Mouse (Mus musculus) midbrain, postnatal 0 days (tissue): Measurements from ENCODE around the gene Safb. TPM values are rescaled to one million over a fixed set of nuclear protein-coding genes. Genes with fewer than 3 reads are reported as not detected.

ENCODE experiments used
- ATAC-seq: fragments of 200-750 bp; cut with Nextera tagmentation; 2 replicates; pipeline ENCODE4 v1.8.0; 2017; ENCODE audit warnings: moderate number of reproducible peaks, mild to moderate bottlenecking, moderate TSS enrichment, moderate library complexity; ENCODE audit not compliant: low FRiP score
- DNase-seq: peaks from one replicate; pipeline ENCODE4 v3.0.0-alpha.2; 2015; ENCODE audit warnings: low spot score
- H3K27ac ChIP-seq: fragments of 300-500 bp; sonication (generic); 2 replicates; pipeline ENCODE4 v1.5.1; 2014; ENCODE audit warnings: low read depth, mild to moderate bottlenecking, low read length, mixed read lengths
- H3K27me3 ChIP-seq: fragments of 300-500 bp; sonication (generic); 2 replicates; pipeline ENCODE4 v1.6.1; 2014; ENCODE audit warnings: low read length, control low read depth, mixed read lengths; ENCODE audit not compliant: insufficient read depth
- H3K36me3 ChIP-seq: fragments of 300-500 bp; sonication (generic); 2 replicates; pipeline ENCODE4 v1.6.1; 2014; ENCODE audit warnings: low read length, control low read depth, mixed read lengths; ENCODE audit not compliant: insufficient read depth
- H3K4me1 ChIP-seq: fragments of 300-500 bp; sonication (generic); 2 replicates; pipeline ENCODE4 v1.6.1; 2014; ENCODE audit warnings: mild to moderate bottlenecking, control low read depth, antibody characterized with exemption, low read length, mixed read lengths; ENCODE audit not compliant: insufficient read depth
- H3K4me2 ChIP-seq: fragments of 300-500 bp; sonication (generic); 2 replicates; pipeline ENCODE4 v1.6.1; 2014; ENCODE audit warnings: low read depth, mild to moderate bottlenecking, low read length, mixed read lengths; ENCODE audit not compliant: poor library complexity, severe bottlenecking
- H3K4me3 ChIP-seq: fragments of 300-500 bp; sonication (generic); 2 replicates; pipeline ENCODE4 v1.5.1; 2014; ENCODE audit warnings: low read depth, mild to moderate bottlenecking, low read length, moderate library complexity
- H3K9ac ChIP-seq: fragments of 300-500 bp; sonication (generic); replicated peaks from 2 replicates; pipeline ENCODE4 v1.6.1; 2014; ENCODE audit warnings: mild to moderate bottlenecking, low read length, moderate library complexity, mixed read lengths; ENCODE audit not compliant: poor library complexity, severe bottlenecking
- H3K9me3 ChIP-seq: fragments of 300-500 bp; sonication (generic); 2 replicates; pipeline ENCODE4 v1.6.1; 2016; ENCODE audit warnings: low read length, control low read depth
- CTCF ChIP-seq: IDR thresholded peaks from 2 replicates; pipeline ENCODE4 v1.5.1; 2016; ENCODE audit warnings: antibody characterized with exemption, mild to moderate bottlenecking
- whole genome bisulfite sequencing: fragments of 180-500 bp; shearing (Covaris S2); extraction: QIAGEN DNeasy Blood & Tissue Kit; methylation state at CpG from one replicate; pipeline ENCODE4 v1.1.7; 2014; 5-methylcytosine and 5-hydroxymethylcytosine counted together
- polyA plus RNA-seq: library from polyadenylated mRNA; unstranded; fragments of >200 nt; fragmentation: Nextera tagmentation; extraction: Ambion mirVana; gene quantifications from 2 replicates; pipeline ENCODE4 v1.2.1, GENCODE M21; 2015
- total RNA-seq: library from RNA; depleted of rRNA; stranded (reverse); fragments of >200 nt; gene quantifications from 2 replicates; pipeline ENCODE4 v1.2.3, GENCODE M21; 2014

Gene Safb
- total and polyA plus RNA-seq, 2 experiments from 2014 or later = 56.1 to 95.9 TPM

DNA sequence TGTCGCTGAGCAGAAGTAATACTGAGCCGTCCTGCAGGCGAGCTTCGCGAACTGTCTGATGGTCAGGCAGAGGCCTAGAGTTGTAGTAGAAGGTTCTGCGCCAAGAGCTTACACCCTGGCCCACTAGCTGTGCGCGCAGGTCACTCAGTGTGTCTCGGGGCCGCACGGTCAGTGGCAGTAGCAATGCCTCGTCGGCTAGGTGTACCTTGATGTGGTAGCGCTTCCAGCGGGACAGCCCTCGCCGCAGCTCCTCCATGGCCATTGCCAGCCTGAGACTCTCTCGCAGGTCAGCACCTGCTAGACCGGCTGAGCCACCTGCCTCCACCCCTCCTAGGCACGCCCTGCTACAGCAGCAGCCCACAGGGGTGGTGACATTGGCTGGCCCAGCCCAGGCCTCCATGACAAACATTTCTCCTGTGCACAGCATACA, 30.5 kb upstream of the Safb start, which contains the start of gene Gm20219:
Gene Gm20219 (minus strand): TSS at position 266 of the 430 bp plus-strand sequence.
- Histone ChIP-seq H3K36me3 (no peaks in the 10 kb centered on the region), H3K9me3 (no peaks in the 10 kb centered on the region), H3K9ac (no peak within 1 kb of the TSS), H3K4me1 (no peaks in the 10 kb centered on the region; the same call in 1 of the 2 replicates), H3K4me2 (no peak within 1 kb of the TSS), H3K27me3 (no peaks in the 10 kb centered on the region), H3K4me3 (no peak within 1 kb of the TSS), H3K27ac (no peak within 1 kb of the TSS; the same call in 1 of the 2 replicates)
- WGBS = 85% methylated on average over 20 of the region's 20 CpGs
- TF ChIP-seq CTCF = no peak
- DNase-seq (no peak), ATAC-seq (no peak)

DNA sequence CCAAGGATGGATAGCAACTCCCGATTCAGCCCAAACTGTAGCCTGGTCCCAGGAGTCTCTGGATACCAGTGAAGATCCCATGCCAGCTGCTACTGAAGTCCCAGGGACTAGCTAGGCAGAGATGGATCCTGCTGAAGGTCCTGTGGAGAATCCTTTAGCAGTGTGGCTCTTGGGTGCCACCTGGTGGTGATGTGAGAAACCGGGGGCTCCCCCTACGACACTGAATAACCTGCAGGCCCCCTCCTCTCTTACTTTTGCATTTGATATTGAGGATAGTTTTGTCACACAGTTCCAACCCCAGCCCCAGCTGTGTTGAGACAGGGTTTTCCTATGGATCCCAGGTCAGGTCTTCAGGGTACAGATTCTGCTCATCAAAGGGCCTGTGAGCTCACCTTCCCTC, 26.2 kb upstream of the Safb start:
- H3K27ac ChIP-seq = no peak overlapping the region
- DNase-seq (peak; percentile 80), ATAC-seq (peak; percentile 57)
- peak; percentile 90 for TF ChIP-seq CTCF
- H3K9ac ChIP-seq = no peak overlapping the region
- H3K4me3 ChIP-seq = no peak overlapping the region
- H3K4me2 ChIP-seq = no peak overlapping the region
- no peaks in the 10 kb centered on the region for H3K9me3 ChIP-seq
- H3K36me3 ChIP-seq = peaks cover 27% of the 10 kb centered on the region
- H3K4me1 ChIP-seq = no peaks in the 10 kb centered on the region
- no peaks in the 10 kb centered on the region for H3K27me3 ChIP-seq
- 16% methylated on average over 3 of the region's 3 CpGs for WGBS

DNA sequence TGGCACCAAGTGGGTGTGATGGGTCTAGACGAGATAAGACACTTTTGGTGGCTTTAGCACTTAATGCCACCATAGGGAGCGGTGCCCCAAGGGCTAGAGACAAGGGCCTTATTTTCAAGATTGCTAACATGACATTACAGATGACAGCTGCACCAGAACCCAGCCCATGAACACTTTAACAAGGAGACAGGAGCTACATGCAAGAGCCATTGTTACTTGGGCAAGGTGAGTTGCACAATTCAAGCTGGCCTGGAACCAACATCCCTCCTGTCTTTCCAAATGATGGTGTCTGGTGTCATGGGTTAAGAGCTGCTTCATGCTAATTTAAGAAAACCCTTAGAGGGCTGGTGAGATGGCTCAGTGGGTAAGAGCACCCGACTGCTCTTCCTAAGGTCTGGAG, 25.2 kb upstream of the Safb start:
- no peaks in the 10 kb centered on the region for H3K9me3 ChIP-seq
- H3K4me1 ChIP-seq = no peaks in the 10 kb centered on the region
- WGBS = 79% methylated on average over 3 of the region's 3 CpGs
- no peak overlapping the region for H3K4me3 ChIP-seq
- H3K9ac ChIP-seq = no peak overlapping the region
- no peak overlapping the region for H3K4me2 ChIP-seq
- peaks cover 36% of the 10 kb centered on the region for H3K36me3 ChIP-seq
- H3K27ac ChIP-seq = no peak overlapping the region
- ATAC-seq = no peak
- no peak for TF ChIP-seq CTCF
- H3K27me3 ChIP-seq = no peaks in the 10 kb centered on the region
- no peak for DNase-seq

DNA sequence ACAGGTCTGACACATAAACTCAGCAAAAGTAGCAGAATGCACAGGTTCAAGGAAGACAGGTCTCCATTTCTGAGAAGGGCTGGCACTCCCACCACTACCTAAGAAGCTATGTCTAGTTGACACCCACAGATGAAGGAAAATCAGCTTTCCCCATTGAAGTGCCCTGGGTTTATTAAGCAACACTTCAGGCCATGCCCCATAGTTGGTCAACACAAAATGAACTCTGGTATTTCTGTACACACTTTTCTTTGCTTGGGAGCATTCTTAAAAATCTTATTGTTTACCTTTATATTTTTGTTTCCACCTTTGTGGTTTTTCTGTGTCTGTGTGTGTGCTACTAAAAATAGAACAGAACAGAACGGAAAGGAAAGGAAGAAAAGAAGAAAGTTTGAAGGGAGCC, 24.5 kb upstream of the Safb start:
- 73% methylated on average over 1 of the region's 1 CpGs for WGBS
- no peak for ATAC-seq

DNA sequence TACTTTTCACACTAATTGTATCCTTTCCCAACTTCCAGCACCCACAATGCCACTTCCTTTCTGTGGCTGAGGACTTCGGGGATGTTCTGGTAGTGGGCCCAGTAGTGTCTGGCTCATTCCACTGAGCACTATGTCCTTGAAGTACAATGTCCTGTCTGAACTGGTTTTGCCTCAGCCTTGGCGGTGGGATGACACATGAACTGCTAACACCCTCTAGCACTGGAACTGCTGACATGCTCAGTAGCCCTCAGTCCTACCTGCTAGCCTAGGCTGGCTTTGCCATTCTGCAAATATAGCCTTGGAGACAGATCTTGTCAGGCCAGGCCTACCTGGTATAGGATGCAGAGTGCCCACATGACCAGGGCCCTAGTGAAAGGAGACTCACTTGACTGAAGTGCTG, 22.8 kb upstream of the Safb start:
- ATAC-seq = no peak
- no peaks in the 10 kb centered on the region for H3K4me1 ChIP-seq
- H3K4me2 ChIP-seq = no peak overlapping the region
- TF ChIP-seq CTCF = no peak
- no peaks in the 10 kb centered on the region for H3K27me3 ChIP-seq
- WGBS = 85% methylated on average over 2 of the region's 2 CpGs
- H3K4me3 ChIP-seq = no peak overlapping the region
- no peaks in the 10 kb centered on the region for H3K9me3 ChIP-seq
- no peak overlapping the region for H3K27ac ChIP-seq
- peaks cover 61% of the 10 kb centered on the region for H3K36me3 ChIP-seq
- no peak for DNase-seq
- H3K9ac ChIP-seq = no peak overlapping the region

More for the DNA sequence above, 24.5 kb upstream of the Safb start:
- H3K36me3 ChIP-seq = peaks cover 44% of the 10 kb centered on the region
- DNase-seq = no peak
- no peaks in the 10 kb centered on the region for H3K9me3 ChIP-seq
- no peak overlapping the region for H3K4me2 ChIP-seq
- H3K4me3 ChIP-seq = no peak overlapping the region
- no peak for TF ChIP-seq CTCF
- no peak overlapping the region for H3K27ac ChIP-seq
- no peaks in the 10 kb centered on the region for H3K27me3 ChIP-seq
- H3K4me1 ChIP-seq = no peaks in the 10 kb centered on the region
- no peak overlapping the region for H3K9ac ChIP-seq

DNA sequence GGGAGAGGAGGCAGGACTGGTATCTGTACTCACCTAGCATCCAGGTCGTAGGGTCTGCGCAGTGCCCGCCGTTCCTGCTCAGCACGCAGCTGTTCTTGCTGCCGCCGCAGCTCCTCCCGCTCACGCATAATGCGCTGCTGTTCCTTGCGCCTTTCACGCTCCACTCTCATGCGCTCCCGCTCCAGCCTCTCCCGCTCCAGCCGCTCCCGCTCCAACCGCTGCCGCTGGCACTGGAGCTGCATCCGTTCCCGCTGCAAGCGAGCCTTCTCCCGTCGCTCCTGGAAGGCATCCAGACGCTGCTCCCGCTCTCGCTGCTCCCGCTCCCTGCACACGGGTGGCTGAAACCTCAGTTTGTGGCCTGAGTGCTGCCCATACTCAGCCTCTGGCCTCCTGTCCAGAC, 18.3 kb upstream of the Safb start:
- H3K27ac ChIP-seq = no peak overlapping the region
- DNase-seq = no peak

More for the DNA sequence above, 18.3 kb upstream of the Safb start:
- WGBS = 91% methylated on average over 29 of the region's 29 CpGs
- Histone ChIP-seq H3K27me3 (no peaks in the 10 kb centered on the region), H3K9me3 (no peaks in the 10 kb centered on the region), H3K4me3 (no peak overlapping the region), H3K36me3 (peaks cover 91% of the 10 kb centered on the region), H3K9ac (no peak overlapping the region), H3K4me2 (no peak overlapping the region), H3K4me1 (no peaks in the 10 kb centered on the region)
- ATAC-seq = no peak
- TF ChIP-seq CTCF = no peak
